Mouse (Mus musculus): ENCODE data around the gene Pde4c. TPM values are rescaled to one million over a fixed set of nuclear protein-coding genes. Genes with fewer than 3 reads are reported as not detected.
A peak's percentile ranks its signal among the peaks of the same experiment; 100 is the strongest.

Pde4c gene
- polyA plus RNA-seq (2015; fragmentation: Nextera tagmentation; extraction: Ambion mirVana) = 0.12 and 0.54 TPM in 2 replicates

DNA sequence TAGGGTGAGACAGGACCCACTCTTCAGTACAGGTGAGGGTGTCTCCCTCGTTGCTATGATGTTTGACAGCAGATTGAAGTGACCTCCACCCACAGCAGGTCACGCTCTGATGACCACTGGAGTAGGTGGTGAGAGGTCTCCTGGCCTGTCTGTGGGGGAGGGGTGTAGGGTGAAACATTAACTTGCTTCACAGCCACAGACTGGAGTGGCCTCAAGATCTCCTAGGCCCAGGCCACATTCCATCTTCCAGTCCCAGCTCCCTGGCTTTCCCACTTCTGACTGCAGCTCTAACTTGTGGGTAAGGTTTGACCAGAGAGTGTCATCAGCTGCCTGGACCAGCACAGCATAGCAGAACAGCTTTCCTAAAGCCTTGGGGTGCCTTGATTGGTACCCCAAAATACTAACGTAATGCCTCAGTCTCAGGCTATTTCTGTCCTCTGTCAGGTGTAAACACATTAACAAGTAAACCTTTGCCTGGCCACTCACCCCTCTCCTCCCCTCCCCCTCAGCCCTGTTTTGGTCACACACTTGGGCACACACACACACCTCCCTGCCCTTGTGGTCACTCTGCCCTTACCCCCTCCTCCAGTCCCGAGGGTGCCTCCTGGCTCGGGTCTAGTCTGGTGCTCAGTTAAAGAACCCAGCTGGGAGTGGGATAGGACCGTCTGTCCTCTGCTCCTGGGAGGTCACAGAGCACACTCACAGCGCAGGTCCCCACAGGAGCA is at the start of gene Pde4c:
Gene Pde4c, plus strand, starts transcription at position 235 of the 725 bp plus-strand sequence.
- Histone ChIP-seq H3K36me3 (ENCODE audit: control insufficient read depth, insufficient read depth) (no peaks in the 10 kb centered on the region), H3K4me1 (replicated peaks; ENCODE audit: control insufficient read depth, insufficient read depth, low read length) (no peaks in the 10 kb centered on the region), H3K27me3 (replicated peaks; ENCODE audit: control insufficient read depth, insufficient read depth, low read length) (peaks cover 4% of the 10 kb centered on the region), H3K27ac (ENCODE audit: low read length) (no peak within 1 kb of the TSS), H3K9ac (replicated peaks; ENCODE audit: low read depth, low read length) (no peak within 1 kb of the TSS), H3K4me2 (ENCODE audit: low read length) (no peak within 1 kb of the TSS), H3K9me3 (ENCODE audit: control insufficient read depth, low read length) (no peaks in the 10 kb centered on the region), H3K4me3 (replicated peaks; ENCODE audit: low read length) (no peak within 1 kb of the TSS)
- WGBS = 71% methylated on average over 7 of the region's 7 CpGs
- ATAC-seq = no peak

GRCm38 (mm10) chr8:70674109-70674508 is 49.4 kb upstream of the Pde4c start:
- H3K9me3 ChIP-seq (ENCODE audit: control insufficient read depth, low read length) = no peaks in the 10 kb centered on the region
- WGBS = 91% methylated on average over 3 of the region's 3 CpGs
- peak overlapping the region; percentile 59 for H3K9ac ChIP-seq (replicated peaks; ENCODE audit: low read depth, low read length)
- ATAC-seq = no peak
- H3K4me3 ChIP-seq (replicated peaks; ENCODE audit: low read length) = peak overlapping the region; percentile 52
- peaks cover 19% of the 10 kb centered on the region for H3K4me1 ChIP-seq (replicated peaks; ENCODE audit: control insufficient read depth, insufficient read depth, low read length)
- H3K36me3 ChIP-seq (ENCODE audit: control insufficient read depth, insufficient read depth) = no peaks in the 10 kb centered on the region
- H3K27me3 ChIP-seq (replicated peaks; ENCODE audit: control insufficient read depth, insufficient read depth, low read length) = no peaks in the 10 kb centered on the region
- H3K27ac ChIP-seq (ENCODE audit: low read length) = peak overlapping the region; percentile 91
- H3K4me2 ChIP-seq (ENCODE audit: low read length) = peak overlapping the region; percentile 83

- H3K9ac ChIP-seq (replicated peaks; ENCODE audit: low read depth, low read length) = no peak overlapping the region
- 89% methylated on average over 4 of the region's 4 CpGs for WGBS
- no peak overlapping the region for H3K4me2 ChIP-seq (ENCODE audit: low read length)
These were observed 48.8 kb upstream of the Pde4c start for GRCm38 (mm10) chr8:70674716-70675115.

DNA sequence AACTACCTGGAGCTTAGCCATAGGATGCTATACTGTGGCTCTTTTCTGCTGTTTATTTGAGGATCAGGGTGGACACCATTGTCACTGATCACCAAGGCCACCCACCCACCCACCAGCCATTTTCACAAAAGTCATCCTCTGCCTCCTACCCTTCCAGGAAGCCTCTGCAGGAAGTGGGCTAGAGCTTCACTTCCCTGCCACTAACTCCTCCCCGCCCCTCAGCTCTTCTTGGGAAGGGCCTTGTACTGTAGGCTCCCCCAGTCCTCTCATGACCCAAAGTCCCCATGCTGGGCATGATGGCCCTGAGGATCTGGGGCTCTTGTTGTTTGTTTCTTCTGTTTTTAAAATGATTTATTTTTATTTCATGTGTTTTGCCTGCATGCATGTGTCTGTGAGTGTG is 48.2 kb upstream of the Pde4c start:
- no peaks in the 10 kb centered on the region for H3K36me3 ChIP-seq (ENCODE audit: control insufficient read depth, insufficient read depth)
- H3K4me2 ChIP-seq (ENCODE audit: low read length) = no peak overlapping the region
- ATAC-seq = no peak
- peaks cover 19% of the 10 kb centered on the region for H3K4me1 ChIP-seq (replicated peaks; ENCODE audit: control insufficient read depth, insufficient read depth, low read length)
- WGBS = 86% methylated on average over 1 of the region's 1 CpGs
- no peaks in the 10 kb centered on the region for H3K9me3 ChIP-seq (ENCODE audit: control insufficient read depth, low read length)
- no peak overlapping the region for H3K4me3 ChIP-seq (replicated peaks; ENCODE audit: low read length)
- H3K9ac ChIP-seq (replicated peaks; ENCODE audit: low read depth, low read length) = no peak overlapping the region
- no peaks in the 10 kb centered on the region for H3K27me3 ChIP-seq (replicated peaks; ENCODE audit: control insufficient read depth, insufficient read depth, low read length)
- H3K27ac ChIP-seq (ENCODE audit: low read length) = no peak overlapping the region

More at GRCm38 (mm10) chr8:70674716-70675115, 48.8 kb upstream of the Pde4c start:
- Histone ChIP-seq H3K36me3 (ENCODE audit: control insufficient read depth, insufficient read depth) (no peaks in the 10 kb centered on the region), H3K27ac (ENCODE audit: low read length) (no peak overlapping the region), H3K9me3 (ENCODE audit: control insufficient read depth, low read length) (no peaks in the 10 kb centered on the region), H3K4me1 (replicated peaks; ENCODE audit: control insufficient read depth, insufficient read depth, low read length) (peaks cover 19% of the 10 kb centered on the region), H3K27me3 (replicated peaks; ENCODE audit: control insufficient read depth, insufficient read depth, low read length) (no peaks in the 10 kb centered on the region), H3K4me3 (replicated peaks; ENCODE audit: low read length) (no peak overlapping the region)
- ATAC-seq = no peak

- Histone ChIP-seq H3K27me3 (replicated peaks; ENCODE audit: control insufficient read depth, insufficient read depth, low read length) (no peaks in the 10 kb centered on the region), H3K9ac (replicated peaks; ENCODE audit: low read depth, low read length) (no peak overlapping the region), H3K4me1 (replicated peaks; ENCODE audit: control insufficient read depth, insufficient read depth, low read length) (peaks cover 15% of the 10 kb centered on the region), H3K4me2 (ENCODE audit: low read length) (no peak overlapping the region), H3K9me3 (ENCODE audit: control insufficient read depth, low read length) (no peaks in the 10 kb centered on the region), H3K27ac (ENCODE audit: low read length) (no peak overlapping the region), H3K36me3 (ENCODE audit: control insufficient read depth, insufficient read depth) (no peaks in the 10 kb centered on the region), H3K4me3 (replicated peaks; ENCODE audit: low read length) (no peak overlapping the region)
- ATAC-seq = no peak
- 92% methylated on average over 15 of the region's 15 CpGs for WGBS
These were observed 46.0 kb upstream of the Pde4c start for GRCm38 (mm10) chr8:70677451-70678080.

GRCm38 (mm10) chr8:70678679-70679078 is 44.8 kb upstream of the Pde4c start:
- H3K27ac ChIP-seq (ENCODE audit: low read length) = no peak overlapping the region
- H3K36me3 ChIP-seq (ENCODE audit: control insufficient read depth, insufficient read depth) = no peaks in the 10 kb centered on the region
- H3K4me2 ChIP-seq (ENCODE audit: low read length) = no peak overlapping the region
- H3K9ac ChIP-seq (replicated peaks; ENCODE audit: low read depth, low read length) = no peak overlapping the region
- H3K27me3 ChIP-seq (replicated peaks; ENCODE audit: control insufficient read depth, insufficient read depth, low read length) = no peaks in the 10 kb centered on the region
- H3K9me3 ChIP-seq (ENCODE audit: control insufficient read depth, low read length) = no peaks in the 10 kb centered on the region
- peaks cover 12% of the 10 kb centered on the region for H3K4me1 ChIP-seq (replicated peaks; ENCODE audit: control insufficient read depth, insufficient read depth, low read length)
- no peak overlapping the region for H3K4me3 ChIP-seq (replicated peaks; ENCODE audit: low read length)
- ATAC-seq = no peak

- no peak overlapping the region for H3K27ac ChIP-seq (ENCODE audit: low read length)
- WGBS = 92% methylated on average over 4 of the region's 4 CpGs
- H3K4me3 ChIP-seq (replicated peaks; ENCODE audit: low read length) = no peak overlapping the region
- no peak overlapping the region for H3K4me2 ChIP-seq (ENCODE audit: low read length)
- ATAC-seq = no peak
- H3K9me3 ChIP-seq (ENCODE audit: control insufficient read depth, low read length) = no peaks in the 10 kb centered on the region
- no peak overlapping the region for H3K9ac ChIP-seq (replicated peaks; ENCODE audit: low read depth, low read length)
- peaks cover 5% of the 10 kb centered on the region for H3K4me1 ChIP-seq (replicated peaks; ENCODE audit: control insufficient read depth, insufficient read depth, low read length)
- no peaks in the 10 kb centered on the region for H3K27me3 ChIP-seq (replicated peaks; ENCODE audit: control insufficient read depth, insufficient read depth, low read length)
- no peaks in the 10 kb centered on the region for H3K36me3 ChIP-seq (ENCODE audit: control insufficient read depth, insufficient read depth)
These were observed 44.1 kb upstream of the Pde4c start for GRCm38 (mm10) chr8:70679404-70679803.

DNA sequence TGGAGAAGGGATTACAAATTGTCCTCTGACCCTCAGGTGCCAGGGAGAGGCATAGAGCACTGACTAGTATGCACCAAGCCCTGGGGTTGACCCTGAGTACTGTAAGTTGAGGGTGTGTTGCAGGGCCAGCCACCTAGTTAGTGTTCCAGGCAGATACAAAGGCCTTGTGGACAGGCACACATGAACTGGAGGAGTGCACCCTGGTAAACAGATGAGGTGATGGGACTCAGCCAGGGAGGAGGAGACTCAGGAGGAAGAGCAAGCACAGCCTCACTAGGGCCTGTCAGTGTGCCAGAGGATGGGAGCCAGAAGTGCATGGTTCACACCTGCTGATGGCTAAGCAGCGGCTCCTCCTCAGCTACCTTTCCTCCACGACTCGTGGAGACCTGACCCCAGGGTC is 43.5 kb upstream of the Pde4c start:
- no peak for ATAC-seq
- no peaks in the 10 kb centered on the region for H3K4me1 ChIP-seq (replicated peaks; ENCODE audit: control insufficient read depth, insufficient read depth, low read length)
- 84% methylated on average over 3 of the region's 3 CpGs for WGBS

GRCm38 (mm10) chr8:70681410-70681809 is 42.1 kb upstream of the Pde4c start:
- 69% methylated on average over 3 of the region's 3 CpGs for WGBS
- ATAC-seq = no peak

More for the DNA sequence above, 43.5 kb upstream of the Pde4c start:
- Histone ChIP-seq H3K9me3 (ENCODE audit: control insufficient read depth, low read length) (no peaks in the 10 kb centered on the region), H3K4me2 (ENCODE audit: low read length) (no peak overlapping the region), H3K27me3 (replicated peaks; ENCODE audit: control insufficient read depth, insufficient read depth, low read length) (no peaks in the 10 kb centered on the region), H3K36me3 (ENCODE audit: control insufficient read depth, insufficient read depth) (no peaks in the 10 kb centered on the region), H3K9ac (replicated peaks; ENCODE audit: low read depth, low read length) (no peak overlapping the region), H3K4me3 (replicated peaks; ENCODE audit: low read length) (no peak overlapping the region), H3K27ac (ENCODE audit: low read length) (no peak overlapping the region)

More at GRCm38 (mm10) chr8:70681410-70681809, 42.1 kb upstream of the Pde4c start:
- Histone ChIP-seq H3K4me2 (ENCODE audit: low read length) (no peak overlapping the region), H3K27ac (ENCODE audit: low read length) (no peak overlapping the region), H3K9ac (replicated peaks; ENCODE audit: low read depth, low read length) (no peak overlapping the region), H3K9me3 (ENCODE audit: control insufficient read depth, low read length) (no peaks in the 10 kb centered on the region), H3K27me3 (replicated peaks; ENCODE audit: control insufficient read depth, insufficient read depth, low read length) (no peaks in the 10 kb centered on the region), H3K36me3 (ENCODE audit: control insufficient read depth, insufficient read depth) (no peaks in the 10 kb centered on the region), H3K4me3 (replicated peaks; ENCODE audit: low read length) (no peak overlapping the region), H3K4me1 (replicated peaks; ENCODE audit: control insufficient read depth, insufficient read depth, low read length) (no peaks in the 10 kb centered on the region)
